Mouse (Mus musculus): ENCODE data around the gene Iqsec1. TPM values are rescaled to one million over a fixed set of nuclear protein-coding genes. Genes with fewer than 3 reads are reported as not detected.
"Not testable (repeated sequence)": the region's sequence is repeated elsewhere in the genome, so short reads cannot be mapped to it uniquely, and the experiment has no call there.

Iqsec1 gene
- total and polyA plus RNA-seq, 3 experiments = 17.0 to 90.4 (median 83.5) TPM

- H3K79me2 ChIP-seq (replicated peaks; ENCODE audit: control insufficient read depth, extremely low read depth, insufficient read depth, poor library complexity, severe bottlenecking) = no peaks in the 10 kb centered on the region
- peaks cover 37 to 47% of the 10 kb centered on the region in 2 experiments for H3K36me3 ChIP-seq (replicated peaks in 1 of 2; ENCODE audit: control insufficient read depth in 1 of 2, insufficient read depth in 1 of 2, low read length in 1 of 2)
- no peak for DNase-seq (ENCODE audit: extremely low read depth)
- H3K9me3 ChIP-seq (replicated peaks; ENCODE audit: low read length) = no peaks in the 10 kb centered on the region
- in situ Hi-C loops (cut with MboI; ENCODE audit: low pct_ligation_motif_present, low pct_unique_long_range_greater_than_20kb, low sequenced_read_pairs) = loop anchor here (10.0 to 25.0 kb wide), 2 partner anchors 65 to 152 kb away; no protein-coding TSS in a partner anchor
- no peak overlapping the region for H3K27ac ChIP-seq (ENCODE audit: insufficient read depth, low read depth)
- H3K9ac ChIP-seq (ENCODE audit: insufficient read depth, low read depth) = no peak overlapping the region
- H3K4me2 ChIP-seq (ENCODE audit: insufficient read depth, low read depth, poor library complexity, severe bottlenecking) = no peak overlapping the region
- no peaks in the 10 kb centered on the region for H3K27me3 ChIP-seq (replicated peaks)
- peaks cover 13 to 38% of the 10 kb centered on the region in 2 experiments for H3K4me1 ChIP-seq (ENCODE audit: control insufficient read depth in 1 of 2, insufficient read depth in 2 of 2)
- TF ChIP-seq MEF2A (IDR thresholded peaks at IDR 0.05; ENCODE audit: borderline replicate concordance, low read depth, low read length) = no peak
- no peak for TF ChIP-seq IRF4 (IDR thresholded peaks at IDR 0.05; ENCODE audit: low read depth, low read length)
- no peak for TF ChIP-seq ELF1 (IDR thresholded peaks at IDR 0.05; ENCODE audit: low read depth, low read length)
- TF ChIP-seq POLR2AphosphoS2 (IDR thresholded peaks at IDR 0.05; ENCODE audit: low read depth, low read length) = peak; percentile 56; the same call in 1 of the 2 replicates
- no peak for TF ChIP-seq BHLHE40 (IDR thresholded peaks at IDR 0.05; ENCODE audit: low read depth, low read length)
- TF ChIP-seq TBP (conservative IDR thresholded peaks at IDR 0.05; ENCODE audit: low read depth, low read length) = no peak
- TF ChIP-seq NELFE (IDR thresholded peaks at IDR 0.05; ENCODE audit: low read depth, low read length) = no peak
- dilution Hi-C loops (cut with MboI; ENCODE audit: extremely low pct_ligation_motif_present, extremely low pct_unique_long_range_greater_than_20kb, low sequenced_read_pairs) = no loop called here
- H3K4me3 ChIP-seq (replicated peaks in 1 of 3; ENCODE audit: low read depth in 2 of 3, low read length in 2 of 3, poor library complexity in 1 of 3) = no peak overlapping the region
These were observed 328.6 kb downstream of the Iqsec1 start for GRCm38 (mm10) chr6:90659913-90660312.

DNA sequence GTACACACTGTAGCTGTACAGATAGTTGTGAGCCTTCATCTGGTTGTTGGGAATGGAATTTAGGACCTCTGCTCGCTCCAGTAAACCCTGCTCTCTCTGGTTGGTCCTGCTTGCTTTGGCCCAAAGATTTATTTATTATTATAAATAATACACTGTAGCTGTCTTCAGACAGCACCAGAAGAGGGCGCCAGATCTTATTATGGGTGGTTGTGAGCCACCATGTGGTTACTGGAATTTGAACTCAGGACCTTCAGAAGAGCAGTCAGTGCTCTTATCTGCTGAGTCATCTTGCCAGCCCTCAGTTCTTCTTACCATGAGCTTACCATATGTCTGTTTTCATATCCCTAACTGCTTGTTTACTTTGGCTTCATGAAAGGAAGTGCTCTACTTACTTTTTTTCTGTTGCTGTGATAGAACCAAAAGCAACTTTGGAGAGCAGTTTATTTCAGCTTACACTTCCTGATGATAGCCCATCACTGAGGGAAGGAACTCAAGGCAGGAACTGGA is 332.1 kb downstream of the Iqsec1 start:
- peak in 1 of 2 experiments; percentile 19; a peak in 2 of 4 replicates for TF ChIP-seq CTCF (conservative IDR thresholded peaks at IDR 0.05 in 1 of 2, IDR thresholded peaks at IDR 0.05 in 1 of 2; ENCODE audit: low read depth in 2 of 2, low read length in 2 of 2)
- dilution Hi-C loops (cut with MboI; ENCODE audit: extremely low pct_ligation_motif_present, extremely low pct_unique_long_range_greater_than_20kb, low sequenced_read_pairs); H3K27me3 ChIP-seq (replicated peaks); DNase-seq (ENCODE audit: extremely low read depth); H3K9me3 ChIP-seq (replicated peaks; ENCODE audit: low read length); H3K4me3 ChIP-seq (replicated peaks in 1 of 3; ENCODE audit: low read depth in 2 of 3, low read length in 2 of 3, poor library complexity in 1 of 3); H3K27ac ChIP-seq (ENCODE audit: insufficient read depth, low read depth); H3K9ac ChIP-seq (ENCODE audit: insufficient read depth, low read depth); H3K4me2 ChIP-seq (ENCODE audit: insufficient read depth, low read depth, poor library complexity, severe bottlenecking); H3K79me2 ChIP-seq (replicated peaks; ENCODE audit: control insufficient read depth, extremely low read depth, insufficient read depth, poor library complexity, severe bottlenecking): not testable (repeated sequence)
- peaks cover 8 to 22% of the 10 kb centered on the region in 2 experiments for H3K4me1 ChIP-seq (ENCODE audit: control insufficient read depth in 1 of 2, insufficient read depth in 2 of 2)
- peaks cover 12 to 15% of the 10 kb centered on the region in 2 experiments for H3K36me3 ChIP-seq (replicated peaks in 1 of 2; ENCODE audit: control insufficient read depth in 1 of 2, insufficient read depth in 1 of 2, low read length in 1 of 2)
- in situ Hi-C loops (cut with MboI; ENCODE audit: low pct_ligation_motif_present, low pct_unique_long_range_greater_than_20kb, low sequenced_read_pairs) = loop anchor here (25.0 kb wide), 1 partner anchor 156 kb away; no protein-coding TSS in a partner anchor

GRCm38 (mm10) chr6:90653736-90654135 is 334.7 kb downstream of the Iqsec1 start:
- Histone ChIP-seq H3K9me3 (replicated peaks; ENCODE audit: low read length) (peaks cover 4% of the 10 kb centered on the region), H3K4me2 (ENCODE audit: insufficient read depth, low read depth, poor library complexity, severe bottlenecking) (no peak overlapping the region), H3K27ac (ENCODE audit: insufficient read depth, low read depth) (no peak overlapping the region), H3K79me2 (replicated peaks; ENCODE audit: control insufficient read depth, extremely low read depth, insufficient read depth, poor library complexity, severe bottlenecking) (no peaks in the 10 kb centered on the region), H3K9ac (ENCODE audit: insufficient read depth, low read depth) (no peak overlapping the region), H3K36me3 (replicated peaks in 1 of 2; ENCODE audit: control insufficient read depth in 1 of 2, insufficient read depth in 1 of 2, low read length in 1 of 2) (no peaks in the 10 kb centered on the region), H3K4me1 (ENCODE audit: control insufficient read depth in 1 of 2, insufficient read depth in 2 of 2) (no peaks in the 10 kb centered on the region), H3K4me3 (replicated peaks in 1 of 3; ENCODE audit: low read depth in 2 of 3, low read length in 2 of 3, poor library complexity in 1 of 3) (no peak overlapping the region), H3K27me3 (replicated peaks) (peaks cover 2% of the 10 kb centered on the region)
- in situ Hi-C loops (cut with MboI; ENCODE audit: low pct_ligation_motif_present, low pct_unique_long_range_greater_than_20kb, low sequenced_read_pairs) = loop anchor here (25.0 kb wide), 1 partner anchor 159 kb away; no protein-coding TSS in a partner anchor
- DNase-seq (ENCODE audit: extremely low read depth) = peak; percentile 30
- dilution Hi-C loops (cut with MboI; ENCODE audit: extremely low pct_ligation_motif_present, extremely low pct_unique_long_range_greater_than_20kb, low sequenced_read_pairs) = no loop called here
- TF ChIP-seq SMC3 (IDR thresholded peaks at IDR 0.05; ENCODE audit: low read depth, low read length) (peak; percentile 80), RAD21 (IDR thresholded peaks at IDR 0.05; ENCODE audit: low read depth, low read length) (peak; percentile 46), CTCF (conservative IDR thresholded peaks at IDR 0.05 in 1 of 2, IDR thresholded peaks at IDR 0.05 in 1 of 2; ENCODE audit: low read depth in 2 of 2, low read length in 2 of 2) (peak; percentile 46 to 78), ZC3H11A (IDR thresholded peaks at IDR 0.05; ENCODE audit: low read depth, low read length) (peak; percentile 3; the same call in 1 of the 2 replicates), MAFK (IDR thresholded peaks at IDR 0.05; ENCODE audit: insufficient replicate concordance, low read length) (no peak)
